10 mouse cellular contexts compared by ENCODE assay signal in genomic region chr2:167510485-167510884, GRCm38 (mm10). TPM values are rescaled to one million over a fixed set of nuclear protein-coding genes. Genes with fewer than 3 reads are reported as not detected.
DNase-seq lines count a peak whose midpoint lies in the region; ATAC-seq lines count a peak whose summit lies in the region.
"Had no signal": no experiment of that assay in that cellular context is flagged by ENCODE, and none has a peak within 500 bp of the region (broad histone marks: within the 10 kb centered on the region; RNA-seq: fewer than 3 reads in every experiment).

No protein-coding gene starts in this region.

- peaks cover 13% of the 10 kb centered on the region for H3K4me1 ChIP-seq in intestine, embryonic 16.5 days (ENCODE audit: control insufficient read depth, insufficient read depth, low read length)

- H3K9me3 ChIP-seq in intestine, embryonic 16.5 days (ENCODE audit: control insufficient read depth, low read length): no peaks in the 10 kb centered on the region
- H3K9me3 ChIP-seq: kidney, embryonic 15.5 days had no signal

- no peak overlapping the region for H3K9ac ChIP-seq in intestine, embryonic 16.5 days (ENCODE audit: low read depth, low read length)
- H3K9ac ChIP-seq: kidney, embryonic 15.5 days had no signal

- H3K27me3 ChIP-seq in intestine, embryonic 16.5 days (replicated peaks; ENCODE audit: control insufficient read depth, insufficient read depth, low read length): no peaks in the 10 kb centered on the region
- H3K27me3 ChIP-seq: kidney, embryonic 15.5 days had no signal

- H3K4me2 ChIP-seq in intestine, embryonic 16.5 days (ENCODE audit: low read depth, low read length): no peak overlapping the region
- H3K4me2 ChIP-seq: kidney, embryonic 15.5 days had no signal

- 81% methylated on average over 3 of the region's 3 CpGs for whole genome bisulfite sequencing in intestine, embryonic 16.5 days

- no peak overlapping the region for H3K4me3 ChIP-seq in intestine, embryonic 16.5 days (ENCODE audit: low read length)
- H3K4me3 ChIP-seq: kidney, embryonic 15.5 days had no signal

- ATAC-seq in erythroid progenitor cell, adult 5-6 weeks (replicated peaks; ENCODE audit: low FRiP score, poor library complexity, severe bottlenecking): peak; percentile 35; the same call in 1 of the 2 replicates
- ATAC-seq in intestine, embryonic 16.5 days: peak; percentile 54; the same call in 1 of the 2 replicates

- H3K36me3 ChIP-seq in intestine, embryonic 16.5 days (ENCODE audit: control insufficient read depth, insufficient read depth, low read length): peaks cover 33% of the 10 kb centered on the region

- DNase-seq in lung, postnatal 36 days: peak; percentile 32
- DNase-seq in lung, adult 18-20 months: no peak
- DNase-seq in thymus, postnatal 25 days: peak; percentile 39
- no peak for DNase-seq in layer of hippocampus, postnatal 14 days (ENCODE audit: low spot score in 2 of 2)
- DNase-seq in cerebellum, postnatal 4 days (ENCODE audit: low spot score in 2 of 2): no peak
- DNase-seq: adrenal gland, postnatal 10 days; right cerebral cortex, adult 18-20 months had no signal

- peak overlapping the region; percentile 33; the same call in 1 of the 2 replicates for H3K27ac ChIP-seq in intestine, embryonic 16.5 days (ENCODE audit: low read length)
- H3K27ac ChIP-seq: kidney, embryonic 15.5 days had no signal

RNA-seq across cellular contexts. Expression of gene Spata2, which starts 17.8 kb away (rescaled TPM):
- 7.5 and 8.6 TPM in 2 replicates for total RNA-seq in erythroid progenitor cell, adult 5-6 weeks (2015; ENCODE audit: low replicate concordance)
- 5.4 and 7.4 TPM in 2 replicates for total RNA-seq in erythroid progenitor cell, adult 5-6 weeks (2017; ENCODE audit: low replicate concordance)
- 14.2 and 15.4 TPM in 2 replicates for polyA plus RNA-seq in intestine, embryonic 16.5 days (2015; fragmentation: Nextera tagmentation; extraction: Ambion mirVana)
- 10 to 100 TPM; 65.3 to 67.2 TPM for total RNA-seq in layer of hippocampus, postnatal 14 days (2021)

RNA-seq across cellular contexts. Expression of gene Rnf114, which starts 18.0 kb away (rescaled TPM):
- total RNA-seq in erythroid progenitor cell, adult 5-6 weeks (2015; ENCODE audit: low replicate concordance): 24.1 and 33.5 TPM in 2 replicates
- total RNA-seq in erythroid progenitor cell, adult 5-6 weeks (2017; ENCODE audit: low replicate concordance): 10.2 and 17.8 TPM in 2 replicates
- 75.7 and 76.5 TPM in 2 replicates for polyA plus RNA-seq in intestine, embryonic 16.5 days (2015; fragmentation: Nextera tagmentation; extraction: Ambion mirVana)
- total RNA-seq in layer of hippocampus, postnatal 14 days (2021): 10 to 100 TPM; 39.1 to 40.5 TPM

RNA-seq across cellular contexts. Expression of gene Snai1, which starts 27.5 kb away (rescaled TPM):
- not detected in 2 replicates for total RNA-seq in erythroid progenitor cell, adult 5-6 weeks (2015; ENCODE audit: low replicate concordance)
- not detected in 2 replicates for total RNA-seq in erythroid progenitor cell, adult 5-6 weeks (2017; ENCODE audit: low replicate concordance)
- polyA plus RNA-seq in intestine, embryonic 16.5 days (2015; fragmentation: Nextera tagmentation; extraction: Ambion mirVana): 15.6 TPM in 2 replicates
- total RNA-seq in layer of hippocampus, postnatal 14 days (2021): under 1 TPM; 0.53 to 0.79 TPM

Comparison
In these comparisons a context has a peak if more than half of its experiments do, and no peak if none do; other contexts are left out.
1. DNase-seq: peak in lung, postnatal 36 days (single experiment) and thymus, postnatal 25 days (single experiment); none in lung, adult 18-20 months (0 of 2), layer of hippocampus, postnatal 14 days (0 of 2) and cerebellum, postnatal 4 days (0 of 2).
2. RNA of gene Spata2, which starts 17.8 kb away (total RNA-seq): 65.3 to 67.2 TPM in layer of hippocampus, postnatal 14 days; 5.4 to 8.6 TPM in erythroid progenitor cell, adult 5-6 weeks; every median in the first group is over 4 times any median in the second.